Mouse (Mus musculus): ENCODE results near the gene Wtip. TPM values are rescaled to one million over a fixed set of nuclear protein-coding genes. Genes with fewer than 3 reads are reported as not detected.

The Wtip gene
- polyA plus RNA-seq, 1 experiment, result 43.3 TPM

GRCm38 (mm10) chr7:34167766-34168469, 34.9 kb upstream of the Wtip start:
- no peak for TF ChIP-seq EP300 (IDR thresholded peaks at IDR 0.05; ENCODE audit: insufficient read depth, low read depth, low read length)
- TF ChIP-seq CTCF (IDR thresholded peaks at IDR 0.05; ENCODE audit: low read depth, low read length), result no peak
- TF ChIP-seq POLR2A (IDR thresholded peaks at IDR 0.05; ENCODE audit: insufficient read depth, low read length), result no peak
- H3K9ac ChIP-seq (ENCODE audit: low read depth, poor library complexity, severe bottlenecking), result peak overlapping the region; percentile 96
- no peaks in the 10 kb centered on the region for H3K27me3 ChIP-seq (ENCODE audit: control insufficient read depth, insufficient read depth, low read length, poor library complexity, severe bottlenecking)
- peaks cover 21% of the 10 kb centered on the region for H3K36me3 ChIP-seq (ENCODE audit: control insufficient read depth, insufficient read depth, low read length, poor library complexity, severe bottlenecking)
- H3K27ac ChIP-seq (ENCODE audit: insufficient read depth, low read length), result peak overlapping the region; percentile 92
- peak overlapping the region; percentile 99 for H3K4me3 ChIP-seq (ENCODE audit: low read depth, low read length)
- H3K9me3 ChIP-seq (replicated peaks; ENCODE audit: control insufficient read depth, insufficient read depth, low read length, poor library complexity, severe bottlenecking), result no peaks in the 10 kb centered on the region
- no peaks in the 10 kb centered on the region for H3K4me1 ChIP-seq (ENCODE audit: control insufficient read depth, insufficient read depth, low read length)

GRCm38 (mm10) chr7:34166850-34167249, 33.8 kb upstream of the Wtip start:
- Histone ChIP-seq H3K27me3 (ENCODE audit: control insufficient read depth, insufficient read depth, low read length, poor library complexity, severe bottlenecking) (no peaks in the 10 kb centered on the region), H3K4me3 (ENCODE audit: low read depth, low read length) (peak overlapping the region; percentile 40; the same call in 1 of the 2 replicates), H3K27ac (ENCODE audit: insufficient read depth, low read length) (peak overlapping the region; percentile 7; the same call in 1 of the 2 replicates), H3K9ac (ENCODE audit: low read depth, poor library complexity, severe bottlenecking) (peak overlapping the region; percentile 37; the same call in 1 of the 2 replicates), H3K4me1 (ENCODE audit: control insufficient read depth, insufficient read depth, low read length) (no peaks in the 10 kb centered on the region), H3K36me3 (ENCODE audit: control insufficient read depth, insufficient read depth, low read length, poor library complexity, severe bottlenecking) (peaks cover 32% of the 10 kb centered on the region), H3K9me3 (replicated peaks; ENCODE audit: control insufficient read depth, insufficient read depth, low read length, poor library complexity, severe bottlenecking) (no peaks in the 10 kb centered on the region)
- TF ChIP-seq EP300 (IDR thresholded peaks at IDR 0.05; ENCODE audit: insufficient read depth, low read depth, low read length) (0 out of 2 replicates have a peak, but pooled peaks have one; percentile 29), CTCF (IDR thresholded peaks at IDR 0.05; ENCODE audit: low read depth, low read length) (peak; percentile 86), POLR2A (IDR thresholded peaks at IDR 0.05; ENCODE audit: insufficient read depth, low read length) (no peak)

- peak overlapping the region; percentile 7 for H3K27ac ChIP-seq (ENCODE audit: insufficient read depth, low read length)
- no peaks in the 10 kb centered on the region for H3K9me3 ChIP-seq (replicated peaks; ENCODE audit: control insufficient read depth, insufficient read depth, low read length, poor library complexity, severe bottlenecking)
- no peaks in the 10 kb centered on the region for H3K4me1 ChIP-seq (ENCODE audit: control insufficient read depth, insufficient read depth, low read length)
- TF ChIP-seq EP300 (IDR thresholded peaks at IDR 0.05; ENCODE audit: insufficient read depth, low read depth, low read length), result no peak
- TF ChIP-seq POLR2A (IDR thresholded peaks at IDR 0.05; ENCODE audit: insufficient read depth, low read length), result no peak
- TF ChIP-seq CTCF (IDR thresholded peaks at IDR 0.05; ENCODE audit: low read depth, low read length), result peak; percentile 15
- H3K4me3 ChIP-seq (ENCODE audit: low read depth, low read length), result peak overlapping the region; percentile 40
- peak overlapping the region; percentile 37 for H3K9ac ChIP-seq (ENCODE audit: low read depth, poor library complexity, severe bottlenecking)
- H3K27me3 ChIP-seq (ENCODE audit: control insufficient read depth, insufficient read depth, low read length, poor library complexity, severe bottlenecking), result no peaks in the 10 kb centered on the region
- peaks cover 41% of the 10 kb centered on the region for H3K36me3 ChIP-seq (ENCODE audit: control insufficient read depth, insufficient read depth, low read length, poor library complexity, severe bottlenecking)
Measured at GRCm38 (mm10) chr7:34165999-34166398, 32.9 kb upstream of the Wtip start.

GRCm38 (mm10) chr7:34164671-34165070, 31.6 kb upstream of the Wtip start:
- no peak overlapping the region for H3K4me3 ChIP-seq (ENCODE audit: low read depth, low read length)
- 0 out of 2 replicates have a peak overlapping the region, but pooled peaks have one; percentile 30 for H3K27ac ChIP-seq (ENCODE audit: insufficient read depth, low read length)
- no peak for TF ChIP-seq CTCF (IDR thresholded peaks at IDR 0.05; ENCODE audit: low read depth, low read length)
- TF ChIP-seq POLR2A (IDR thresholded peaks at IDR 0.05; ENCODE audit: insufficient read depth, low read length), result no peak
- no peak for TF ChIP-seq EP300 (IDR thresholded peaks at IDR 0.05; ENCODE audit: insufficient read depth, low read depth, low read length)
- no peaks in the 10 kb centered on the region for H3K9me3 ChIP-seq (replicated peaks; ENCODE audit: control insufficient read depth, insufficient read depth, low read length, poor library complexity, severe bottlenecking)
- no peaks in the 10 kb centered on the region for H3K27me3 ChIP-seq (ENCODE audit: control insufficient read depth, insufficient read depth, low read length, poor library complexity, severe bottlenecking)
- peaks cover 52% of the 10 kb centered on the region for H3K36me3 ChIP-seq (ENCODE audit: control insufficient read depth, insufficient read depth, low read length, poor library complexity, severe bottlenecking)
- no peaks in the 10 kb centered on the region for H3K4me1 ChIP-seq (ENCODE audit: control insufficient read depth, insufficient read depth, low read length)
- H3K9ac ChIP-seq (ENCODE audit: low read depth, poor library complexity, severe bottlenecking), result no peak overlapping the region

DNA sequence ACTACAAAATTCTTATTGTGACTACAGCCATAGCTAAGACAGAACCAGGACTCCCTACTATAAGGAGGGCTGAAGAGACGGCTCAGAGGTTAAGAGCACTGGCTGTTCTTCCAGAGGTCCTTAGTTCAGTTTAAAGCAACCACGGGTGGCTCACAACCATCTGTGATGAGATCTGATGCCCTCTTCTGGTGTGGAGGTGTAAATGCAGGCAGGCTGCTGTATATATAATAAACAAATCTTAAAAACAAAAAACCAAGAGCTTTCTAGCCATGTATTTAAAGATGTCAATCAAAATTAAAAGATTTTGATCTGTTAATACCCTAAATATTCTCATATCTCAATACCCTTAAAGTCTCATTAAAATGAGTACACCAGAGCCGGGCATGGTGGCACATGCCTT, 26.1 kb upstream of the Wtip start:
- Histone ChIP-seq H3K9me3 (replicated peaks; ENCODE audit: control insufficient read depth, insufficient read depth, low read length, poor library complexity, severe bottlenecking) (no peaks in the 10 kb centered on the region), H3K27me3 (ENCODE audit: control insufficient read depth, insufficient read depth, low read length, poor library complexity, severe bottlenecking) (no peaks in the 10 kb centered on the region), H3K9ac (ENCODE audit: low read depth, poor library complexity, severe bottlenecking) (no peak overlapping the region), H3K4me1 (ENCODE audit: control insufficient read depth, insufficient read depth, low read length) (no peaks in the 10 kb centered on the region), H3K27ac (ENCODE audit: insufficient read depth, low read length) (0 out of 2 replicates have a peak overlapping the region, but pooled peaks have one; percentile 48), H3K36me3 (ENCODE audit: control insufficient read depth, insufficient read depth, low read length, poor library complexity, severe bottlenecking) (peaks cover 93% of the 10 kb centered on the region), H3K4me3 (ENCODE audit: low read depth, low read length) (no peak overlapping the region)
- TF ChIP-seq POLR2A (IDR thresholded peaks at IDR 0.05; ENCODE audit: insufficient read depth, low read length) (no peak), EP300 (IDR thresholded peaks at IDR 0.05; ENCODE audit: insufficient read depth, low read depth, low read length) (no peak), CTCF (IDR thresholded peaks at IDR 0.05; ENCODE audit: low read depth, low read length) (no peak)

DNA sequence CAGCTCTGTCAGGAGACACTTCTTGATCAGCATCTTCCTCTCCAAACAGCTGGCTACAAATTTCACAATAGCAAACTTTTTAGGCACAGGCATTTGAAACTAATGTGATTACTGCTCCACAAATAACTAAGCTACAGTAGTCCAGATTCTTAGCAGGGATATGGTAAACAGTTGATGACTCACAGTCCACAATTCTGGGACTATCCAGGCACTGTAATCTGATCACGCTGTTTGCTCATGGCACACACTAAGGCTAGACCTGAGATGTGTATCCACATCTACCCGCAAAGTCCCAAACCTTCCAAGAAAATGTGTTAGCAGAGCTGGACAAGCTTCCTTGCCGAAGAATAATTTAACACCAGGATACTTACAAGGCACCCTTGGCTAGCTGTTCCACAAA, 24.9 kb upstream of the Wtip start:
- no peak overlapping the region for H3K27ac ChIP-seq (ENCODE audit: insufficient read depth, low read length)
- H3K4me1 ChIP-seq (ENCODE audit: control insufficient read depth, insufficient read depth, low read length), result no peaks in the 10 kb centered on the region
- no peaks in the 10 kb centered on the region for H3K27me3 ChIP-seq (ENCODE audit: control insufficient read depth, insufficient read depth, low read length, poor library complexity, severe bottlenecking)
- peaks cover 93% of the 10 kb centered on the region for H3K36me3 ChIP-seq (ENCODE audit: control insufficient read depth, insufficient read depth, low read length, poor library complexity, severe bottlenecking)
- H3K4me3 ChIP-seq (ENCODE audit: low read depth, low read length), result no peak overlapping the region
- TF ChIP-seq EP300 (IDR thresholded peaks at IDR 0.05; ENCODE audit: insufficient read depth, low read depth, low read length) (no peak), POLR2A (IDR thresholded peaks at IDR 0.05; ENCODE audit: insufficient read depth, low read length) (no peak), CTCF (IDR thresholded peaks at IDR 0.05; ENCODE audit: low read depth, low read length) (no peak)
- H3K9me3 ChIP-seq (replicated peaks; ENCODE audit: control insufficient read depth, insufficient read depth, low read length, poor library complexity, severe bottlenecking), result no peaks in the 10 kb centered on the region
- H3K9ac ChIP-seq (ENCODE audit: low read depth, poor library complexity, severe bottlenecking), result no peak overlapping the region
